Mouse (Mus musculus) neural tube, embryonic 15.5 days (tissue): ENCODE results near the gene Zcwpw1. TPM values are rescaled to one million over a fixed set of nuclear protein-coding genes. Genes with fewer than 3 reads are reported as not detected.

Source experiments
- ATAC-seq: fragments of 200-750 bp; cut with Nextera tagmentation; 2 replicates; pipeline ENCODE4 v1.8.0; 2017; ENCODE audit warnings: mild to moderate bottlenecking, moderate TSS enrichment, moderate library complexity; ENCODE audit not compliant: low FRiP score
- H3K27ac ChIP-seq: fragments of 300-500 bp; sonication (generic); replicated peaks from 2 replicates; pipeline ENCODE4 v1.5.1; 2015; ENCODE audit warnings: mild to moderate bottlenecking, inconsistent platforms
- H3K27me3 ChIP-seq: fragments of 300-500 bp; sonication (generic); replicated peaks from 2 replicates; pipeline ENCODE4 v1.6.1; 2015; ENCODE audit warnings: inconsistent platforms
- H3K36me3 ChIP-seq: fragments of 300-500 bp; sonication (generic); 2 replicates; pipeline ENCODE4 v1.6.1; 2015; ENCODE audit warnings: inconsistent platforms
- H3K4me1 ChIP-seq: fragments of 300-500 bp; sonication (generic); 2 replicates; pipeline ENCODE4 v1.6.1; 2015; ENCODE audit warnings: inconsistent platforms
- H3K4me2 ChIP-seq: fragments of 300-500 bp; sonication (generic); 2 replicates; pipeline ENCODE4 v1.6.1; 2015; ENCODE audit warnings: inconsistent platforms, mild to moderate bottlenecking, moderate library complexity
- H3K4me3 ChIP-seq: fragments of 300-500 bp; sonication (generic); replicated peaks from 2 replicates; pipeline ENCODE4 v1.5.1; 2015; ENCODE audit warnings: mild to moderate bottlenecking, inconsistent platforms
- H3K9ac ChIP-seq: fragments of 300-500 bp; sonication (generic); replicated peaks from 2 replicates; pipeline ENCODE4 v1.6.1; 2015; ENCODE audit warnings: mild to moderate bottlenecking, inconsistent platforms
- H3K9me3 ChIP-seq: fragments of 300-500 bp; sonication (generic); replicated peaks from 2 replicates; pipeline ENCODE4 v1.6.1; 2016; ENCODE audit warnings: inconsistent platforms
- WGBS: fragments of 180-500 bp; shearing (Covaris S2); methylation state at CpG from one replicate; pipeline ENCODE4 v1.1.7; 2015; ENCODE audit warnings: mixed read lengths; 5-methylcytosine and 5-hydroxymethylcytosine counted together
- polyA plus RNA-seq: library from polyadenylated mRNA; unstranded; fragments of >200 nt; fragmentation: Nextera tagmentation; extraction: Ambion mirVana; gene quantifications from 2 replicates; pipeline ENCODE4 v1.2.1, GENCODE M21; 2015

Zcwpw1 gene
- polyA plus RNA-seq, 1 experiment from 2014 or later, result 14.9 TPM

DNA sequence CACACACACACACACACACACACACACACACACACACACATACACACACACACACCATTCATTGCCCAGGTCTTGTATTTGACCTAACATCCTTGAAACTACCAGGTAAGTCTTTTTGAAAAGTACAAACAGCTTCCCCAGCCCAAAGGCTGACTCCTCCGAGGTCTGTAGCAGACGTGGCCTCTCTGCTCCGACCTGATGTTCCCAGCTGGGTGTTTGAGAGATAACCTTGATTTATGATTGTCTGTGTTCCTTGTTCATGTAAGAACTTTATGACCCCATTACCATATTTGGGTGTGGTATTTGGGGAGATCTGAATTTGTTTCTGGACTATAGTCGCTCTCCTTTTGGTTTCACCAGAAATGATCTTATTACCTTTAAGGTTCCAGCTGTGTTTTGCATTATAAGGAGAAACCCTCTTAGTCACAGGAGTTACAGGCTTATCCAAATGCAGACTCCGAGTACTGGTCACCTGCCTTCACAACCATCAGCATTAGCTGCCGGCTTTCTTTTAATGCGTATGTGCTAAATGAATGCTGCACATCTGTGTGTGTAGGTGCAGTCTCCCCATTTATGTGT lies 10.2 kb upstream of the Zcwpw1 start:
- Histone ChIP-seq H3K27me3 (no peaks in the 10 kb centered on the region), H3K4me3 (no peak overlapping the region), H3K36me3 (peaks cover 24% of the 10 kb centered on the region), H3K9ac (no peak overlapping the region), H3K4me2 (no peak overlapping the region), H3K9me3 (no peaks in the 10 kb centered on the region), H3K27ac (no peak overlapping the region), H3K4me1 (peaks cover 36% of the 10 kb centered on the region)
- WGBS, result 78% methylated on average over 7 of the region's 7 CpGs
- no peak for ATAC-seq

DNA sequence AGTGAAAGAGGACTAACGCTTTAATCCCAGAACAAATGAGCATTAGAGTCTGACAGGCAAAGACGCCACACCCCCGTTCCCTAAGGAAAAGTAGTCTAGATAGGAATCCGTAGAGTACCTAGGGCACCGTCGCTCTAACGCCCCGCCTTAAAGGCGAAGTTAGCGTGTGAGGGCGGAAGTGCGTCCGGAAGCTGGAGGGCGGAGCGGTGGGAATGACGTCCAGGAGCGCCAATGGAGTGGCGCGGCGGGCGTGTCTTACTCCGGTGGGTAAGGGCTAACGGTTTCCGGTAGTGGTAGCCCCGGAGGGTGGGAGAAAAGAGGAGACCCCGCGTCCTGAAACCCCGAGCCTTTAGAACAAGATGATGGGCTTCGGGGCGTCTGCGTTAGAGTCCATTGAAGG lies 9.0 kb upstream of the Zcwpw1 start, which contains the start of gene Ppp1r35:
Ppp1r35 (plus strand) TSS at position 215 of the 400 bp plus-strand sequence.
- Histone ChIP-seq H3K27ac (peak within 1 kb of the TSS; percentile 93), H3K9ac (peak within 1 kb of the TSS; percentile 99), H3K27me3 (no peaks in the 10 kb centered on the region), H3K9me3 (no peaks in the 10 kb centered on the region), H3K4me3 (peak within 1 kb of the TSS; percentile 98), H3K4me2 (peak within 1 kb of the TSS; percentile 97), H3K36me3 (peaks cover 36% of the 10 kb centered on the region), H3K4me1 (peaks cover 49% of the 10 kb centered on the region)
- WGBS, result under 1% methylated on average over 31 of the region's 31 CpGs
- peak; percentile 96 for ATAC-seq

DNA sequence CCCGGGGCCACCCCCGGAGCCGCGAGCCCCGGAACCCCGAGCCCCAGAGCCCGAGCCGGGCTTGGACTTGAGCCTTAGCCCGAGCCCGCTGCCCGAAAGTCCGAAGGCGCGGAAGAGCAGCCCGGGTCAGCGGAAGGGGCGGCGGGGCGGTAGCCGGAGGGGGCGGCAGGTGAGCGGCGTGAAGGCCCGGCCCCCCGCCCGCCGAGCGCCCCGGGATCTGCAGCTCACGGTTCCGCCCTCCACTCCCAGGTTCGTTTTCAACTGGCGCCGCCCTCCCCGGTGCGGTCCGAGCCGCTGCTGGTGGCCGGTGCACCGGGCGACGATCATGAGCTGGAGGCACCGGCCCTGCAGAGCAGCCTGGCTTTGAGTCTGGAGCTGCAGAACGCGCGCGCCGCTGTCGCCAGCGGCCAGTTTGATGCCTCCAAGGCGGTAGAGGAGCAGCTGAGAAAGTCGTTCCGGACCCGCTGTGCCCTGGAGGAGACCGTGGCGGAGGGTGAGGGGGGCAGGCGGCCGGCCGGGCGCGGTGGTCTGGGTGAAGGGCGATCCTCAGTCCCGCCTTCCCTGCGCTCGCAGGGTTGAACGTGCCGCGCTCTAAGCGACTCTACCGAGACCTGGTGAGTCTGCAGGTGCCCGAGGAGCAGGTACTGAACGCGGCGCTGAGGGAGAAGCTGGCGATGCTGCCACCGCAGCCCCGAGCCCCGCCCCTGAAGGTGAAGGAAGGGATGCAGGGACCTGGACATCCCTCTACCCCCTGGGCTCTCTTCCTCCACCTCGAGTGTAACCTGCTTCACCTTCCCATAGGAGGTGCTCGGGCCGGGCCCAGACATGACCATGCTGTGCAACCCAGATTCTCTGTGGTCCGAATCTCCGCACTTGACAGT lies 8.3 kb upstream of the Zcwpw1 start:
- WGBS, result under 1% methylated on average over 79 of the region's 83 CpGs
- H3K27me3 ChIP-seq, result no peaks in the 10 kb centered on the region

DNA sequence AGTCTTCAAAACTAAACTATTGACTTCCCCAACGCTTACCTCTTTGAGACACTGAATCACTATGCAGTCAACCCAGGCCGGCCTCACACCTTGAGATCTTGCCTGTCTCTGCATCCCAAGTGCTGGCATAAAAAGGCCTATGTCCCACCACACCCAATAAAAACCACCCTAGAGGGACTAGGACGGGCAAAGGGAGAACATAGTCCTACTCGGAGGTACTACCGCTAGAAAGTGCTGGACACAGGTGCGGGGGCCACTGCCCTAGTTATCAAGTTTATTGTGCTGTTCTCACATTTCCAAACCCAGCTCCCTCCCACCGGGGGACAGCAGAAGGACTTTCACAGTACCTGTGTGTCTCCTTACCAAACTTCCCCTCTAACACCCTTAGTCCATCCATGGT lies 5.9 kb upstream of the Zcwpw1 start:
- 93% methylated on average over 7 of the region's 7 CpGs for WGBS
- no peak overlapping the region for H3K4me3 ChIP-seq
- no peak overlapping the region; the same call in 1 of the 2 replicates for H3K4me2 ChIP-seq
- no peak overlapping the region; the same call in 1 of the 2 replicates for H3K9ac ChIP-seq
- H3K4me1 ChIP-seq, result peaks cover 66% of the 10 kb centered on the region
- no peak for ATAC-seq
- H3K27me3 ChIP-seq, result no peaks in the 10 kb centered on the region
- no peaks in the 10 kb centered on the region for H3K9me3 ChIP-seq
- H3K27ac ChIP-seq, result no peak overlapping the region
- peaks cover 38% of the 10 kb centered on the region for H3K36me3 ChIP-seq

More for the DNA sequence above, 8.3 kb upstream of the Zcwpw1 start:
- H3K4me2 ChIP-seq, result peak overlapping the region; percentile 97
- H3K9me3 ChIP-seq, result no peaks in the 10 kb centered on the region
- peak overlapping the region; percentile 98 for H3K4me3 ChIP-seq
- H3K36me3 ChIP-seq, result peaks cover 38% of the 10 kb centered on the region
- H3K4me1 ChIP-seq, result peaks cover 55% of the 10 kb centered on the region
- H3K9ac ChIP-seq, result peak overlapping the region; percentile 99
- peak; percentile 29 for ATAC-seq
- H3K27ac ChIP-seq, result peak overlapping the region; percentile 93

DNA sequence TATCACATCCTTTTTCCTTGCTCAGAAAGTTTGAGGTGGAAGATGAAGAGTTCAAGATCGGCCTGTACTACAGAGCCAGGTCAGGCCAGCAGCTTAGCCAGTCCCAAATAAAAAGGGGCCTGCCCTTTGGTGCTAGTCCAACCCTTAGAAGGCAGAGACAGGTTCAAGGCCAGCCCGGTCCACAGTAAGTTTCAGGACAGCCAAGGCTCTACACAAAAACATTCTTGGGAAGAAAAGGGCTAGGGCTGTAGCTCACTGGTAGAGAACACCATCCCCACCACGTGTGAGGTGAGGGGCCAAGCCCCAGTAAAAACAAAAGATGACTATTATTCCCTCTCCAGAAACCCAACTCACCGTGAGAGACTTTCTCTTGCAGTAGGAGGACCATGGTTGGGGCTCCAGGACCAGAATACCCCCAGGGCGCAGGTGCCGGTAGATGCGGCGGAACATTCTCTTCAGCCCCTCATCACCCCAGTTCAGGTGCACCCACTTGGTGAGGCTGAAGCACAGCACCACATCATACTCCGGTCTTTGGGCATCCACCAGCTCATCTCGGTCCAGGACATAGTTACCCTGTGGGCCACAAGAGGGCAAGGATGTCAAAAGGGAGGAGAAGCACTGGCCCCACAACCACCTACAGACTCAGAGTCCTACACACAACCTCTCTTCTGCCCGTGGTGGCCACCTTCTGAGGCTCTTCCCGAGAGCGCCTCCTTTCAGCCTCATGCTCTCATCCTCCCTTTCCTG lies 4.6 kb upstream of the Zcwpw1 start:
- 82% methylated on average over 13 of the region's 13 CpGs for WGBS
- Histone ChIP-seq H3K27ac (peak overlapping the region; percentile 58; the same call in 1 of the 2 replicates), H3K4me3 (peak overlapping the region; percentile 69), H3K27me3 (no peaks in the 10 kb centered on the region), H3K9ac (peak overlapping the region; percentile 79), H3K4me2 (peak overlapping the region; percentile 92), H3K36me3 (peaks cover 38% of the 10 kb centered on the region), H3K4me1 (peaks cover 66% of the 10 kb centered on the region), H3K9me3 (no peaks in the 10 kb centered on the region)
- no peak for ATAC-seq

DNA sequence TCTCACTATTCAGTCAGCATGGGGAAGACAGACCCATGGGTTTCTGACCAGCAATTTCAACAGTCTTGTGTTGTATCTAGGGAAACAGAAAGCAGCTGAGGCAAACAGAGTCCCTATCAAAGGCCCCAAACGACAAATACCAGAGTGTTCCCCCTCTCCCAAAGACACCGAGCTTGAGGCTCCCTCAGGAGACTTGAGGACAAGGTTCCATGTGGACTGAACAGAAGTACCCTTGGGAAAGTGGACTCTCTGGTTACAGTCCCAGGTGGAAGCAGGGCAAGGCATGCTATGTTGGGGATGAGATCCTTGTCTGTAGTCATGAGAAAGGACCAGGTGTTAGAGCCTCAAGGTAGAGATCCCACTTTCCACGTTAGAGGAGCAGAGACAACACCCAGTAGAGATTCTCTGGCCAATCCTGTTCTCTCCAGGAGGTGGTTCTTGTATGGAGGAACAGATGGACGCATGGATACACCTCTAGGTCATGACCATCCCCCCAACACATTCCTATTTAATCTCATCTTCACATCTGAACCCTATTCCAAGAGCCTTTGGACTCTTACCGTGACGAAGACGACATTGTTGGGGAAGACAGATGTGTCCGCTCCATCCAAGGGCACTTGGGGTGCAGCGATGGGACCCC lies 3.6 kb upstream of the Zcwpw1 start:
- H3K4me1 ChIP-seq, result peaks cover 66% of the 10 kb centered on the region
- H3K4me3 ChIP-seq, result peak overlapping the region; percentile 69
- no peaks in the 10 kb centered on the region for H3K27me3 ChIP-seq
- peak overlapping the region; percentile 92 for H3K4me2 ChIP-seq
- H3K9me3 ChIP-seq, result no peaks in the 10 kb centered on the region
- H3K36me3 ChIP-seq, result peaks cover 38% of the 10 kb centered on the region
- H3K27ac ChIP-seq, result peak overlapping the region; percentile 58; the same call in 1 of the 2 replicates
- H3K9ac ChIP-seq, result peak overlapping the region; percentile 79
- ATAC-seq, result no peak
- 64% methylated on average over 9 of the region's 9 CpGs for WGBS

DNA sequence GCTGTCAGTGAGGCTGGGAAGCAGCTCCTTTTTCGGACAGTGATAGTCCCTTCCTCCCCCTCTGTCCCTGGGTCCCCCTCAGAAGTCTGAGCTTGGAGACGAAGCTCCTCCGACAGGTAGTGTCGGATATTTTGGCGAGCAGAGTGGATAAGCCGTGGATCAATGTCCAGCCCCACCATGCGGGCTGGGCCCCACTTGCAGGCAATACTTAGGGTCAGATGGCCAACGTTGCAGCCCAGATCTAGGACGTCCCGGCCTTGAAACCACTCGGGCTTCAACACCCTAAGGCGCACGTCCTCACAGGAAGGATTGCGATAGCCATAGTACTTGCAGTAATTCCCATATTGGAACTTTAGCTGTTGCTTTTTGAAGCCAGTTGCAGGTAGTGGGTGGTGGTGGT lies 3.1 kb upstream of the Zcwpw1 start:
- Histone ChIP-seq H3K4me1 (peaks cover 62% of the 10 kb centered on the region), H3K9me3 (no peaks in the 10 kb centered on the region), H3K9ac (peak overlapping the region; percentile 79), H3K4me3 (peak overlapping the region; percentile 69), H3K27ac (no peak overlapping the region), H3K27me3 (no peaks in the 10 kb centered on the region), H3K36me3 (peaks cover 38% of the 10 kb centered on the region), H3K4me2 (peak overlapping the region; percentile 92)
- ATAC-seq, result no peak
- 80% methylated on average over 14 of the region's 14 CpGs for WGBS

DNA sequence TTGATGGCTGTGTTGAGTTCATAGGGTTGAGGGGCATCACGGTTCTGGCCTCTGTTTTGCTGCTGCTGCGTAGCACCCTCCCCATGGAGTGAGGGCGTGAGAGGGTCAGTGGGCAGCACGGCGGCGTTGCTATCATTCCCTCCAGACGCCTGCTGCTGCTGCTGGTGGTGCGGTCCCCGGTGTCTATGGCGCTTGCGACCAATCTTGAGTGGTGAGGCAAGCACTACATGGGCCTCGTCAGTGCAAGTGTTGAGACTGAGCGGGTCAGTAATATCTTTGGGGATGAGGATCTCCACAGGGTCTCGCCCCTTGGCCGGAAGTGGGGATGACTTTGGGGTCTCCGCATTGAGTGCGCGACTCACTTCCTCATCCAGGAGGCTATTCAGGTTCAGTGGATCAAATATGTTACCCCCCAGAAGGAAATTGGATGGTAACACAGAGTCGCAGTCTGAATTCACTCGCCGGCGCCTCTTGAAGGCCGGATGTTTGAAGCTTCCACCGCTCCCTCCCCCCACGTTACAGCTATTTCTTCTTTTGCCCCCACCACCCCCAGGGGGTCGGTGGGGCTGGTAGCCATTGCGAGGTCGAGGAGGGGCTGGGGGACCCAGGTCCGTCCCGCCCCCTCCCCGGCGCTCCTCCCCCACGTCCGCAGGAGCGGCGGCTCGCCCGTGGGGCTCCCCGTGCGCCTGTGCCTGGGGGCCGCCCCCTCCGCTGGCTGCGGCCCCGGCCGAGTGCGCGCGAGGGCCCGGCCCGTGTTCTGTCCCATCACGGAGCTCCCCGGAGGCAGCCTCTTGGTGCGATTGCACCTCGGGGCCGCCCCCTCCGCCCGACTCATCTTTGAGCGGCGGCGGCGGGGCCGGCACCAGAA lies 2.2 kb upstream of the Zcwpw1 start:
- Histone ChIP-seq H3K4me2 (peak overlapping the region; percentile 92), H3K9me3 (no peaks in the 10 kb centered on the region), H3K27ac (peak overlapping the region; percentile 99), H3K9ac (peak overlapping the region; percentile 79), H3K27me3 (no peaks in the 10 kb centered on the region), H3K4me1 (peaks cover 53% of the 10 kb centered on the region), H3K4me3 (peak overlapping the region; percentile 69), H3K36me3 (peaks cover 34% of the 10 kb centered on the region)
- ATAC-seq, result peak; percentile 12
- WGBS, result 2% methylated on average over 61 of the region's 62 CpGs

DNA sequence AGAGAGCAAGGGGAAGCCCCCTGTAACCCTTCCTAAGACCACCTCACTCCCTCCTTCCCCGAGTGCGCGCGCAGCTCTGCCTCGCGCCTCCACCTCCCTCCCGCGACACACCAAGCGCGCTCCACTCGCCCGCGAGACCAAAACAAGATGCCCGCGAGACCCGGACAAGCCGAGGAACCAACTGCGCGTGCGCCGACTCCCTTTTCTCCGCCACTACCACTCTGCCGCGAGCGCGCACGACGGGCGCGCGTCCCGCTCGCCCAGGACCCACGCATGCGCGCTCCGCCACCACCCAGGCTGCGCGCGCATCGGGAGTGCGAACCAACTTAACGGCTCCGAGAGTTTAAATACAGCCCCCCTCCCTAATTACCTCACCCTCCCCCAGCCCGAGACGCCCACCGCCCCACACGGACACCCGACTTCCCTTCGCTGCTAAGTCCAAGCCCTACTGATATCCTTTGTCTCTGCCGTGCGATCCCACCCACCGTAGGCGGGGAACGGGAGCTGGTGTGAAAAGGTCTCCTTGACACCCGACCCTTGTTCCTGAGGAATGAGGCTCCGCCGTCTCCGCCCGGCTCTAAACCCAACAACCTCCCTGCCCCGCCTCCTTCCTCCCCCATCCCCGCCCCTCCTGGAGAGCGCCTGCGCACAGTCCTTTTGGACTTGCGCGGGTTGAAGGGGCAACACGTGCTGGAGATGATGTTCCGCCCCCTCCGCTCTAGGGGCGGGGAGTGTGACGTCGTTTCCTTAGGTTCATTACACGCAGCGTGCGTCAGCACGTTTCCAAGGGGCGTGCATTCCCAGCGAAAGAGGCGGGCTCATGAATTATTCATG lies 1.3 kb upstream of the Zcwpw1 start:
- H3K27me3 ChIP-seq, result no peaks in the 10 kb centered on the region
- H3K36me3 ChIP-seq, result peaks cover 25% of the 10 kb centered on the region
- peak overlapping the region; percentile 69 for H3K4me3 ChIP-seq
- H3K27ac ChIP-seq, result peak overlapping the region; percentile 99
- H3K9me3 ChIP-seq, result no peaks in the 10 kb centered on the region
- peaks cover 48% of the 10 kb centered on the region for H3K4me1 ChIP-seq
- H3K4me2 ChIP-seq, result peak overlapping the region; percentile 92
- peak overlapping the region; percentile 79 for H3K9ac ChIP-seq
- ATAC-seq, result peak; percentile 90
- under 1% methylated on average over 79 of the region's 79 CpGs for WGBS

DNA sequence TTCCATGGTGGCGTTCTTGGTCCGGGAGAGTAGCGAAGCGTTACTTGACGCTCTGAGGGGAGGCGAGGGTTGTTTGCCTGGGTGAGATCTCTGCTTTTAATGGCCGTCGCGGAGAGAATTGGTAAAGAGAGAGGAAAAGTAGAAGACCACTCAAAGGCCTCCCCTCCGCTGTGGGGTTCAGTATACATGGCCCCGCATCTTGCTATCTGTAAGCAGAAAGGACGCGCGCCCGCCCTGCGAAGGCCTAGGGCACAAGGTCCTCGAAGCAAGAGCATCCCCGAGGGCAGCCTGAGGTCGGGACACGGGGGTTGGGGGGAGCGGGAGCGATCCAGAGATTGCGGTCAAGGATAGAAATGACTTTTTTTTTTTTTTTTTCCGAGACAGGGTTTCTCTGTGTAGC lies 573 bp downstream of the Zcwpw1 start:
- Histone ChIP-seq H3K4me2 (peak overlapping the region; percentile 92), H3K9me3 (no peaks in the 10 kb centered on the region), H3K36me3 (peaks cover 7% of the 10 kb centered on the region), H3K4me3 (peak overlapping the region; percentile 69), H3K4me1 (peaks cover 29% of the 10 kb centered on the region), H3K27me3 (no peaks in the 10 kb centered on the region), H3K9ac (no peak overlapping the region), H3K27ac (no peak overlapping the region; the same call in 1 of the 2 replicates)
- no peak for ATAC-seq
- WGBS, result 74% methylated on average over 24 of the region's 24 CpGs
